Mouse (Mus musculus) cerebellum, adult 9-11 months (tissue): ENCODE measurements around the gene Tmem54.

ENCODE experiments used
- DNase-seq: peaks from one replicate; pipeline ENCODE4 v3.0.0; 2022

The Tmem54 gene

GRCm38 (mm10) chr4:129158549-129158948, 53.2 kb downstream of the Tmem54 start:
- DNase-seq, result no peak

GRCm38 (mm10) chr4:129161076-129161475, 55.7 kb downstream of the Tmem54 start:
- no peak for DNase-seq
